Mouse (Mus musculus): ENCODE data around the gene Ipo13. TPM values are rescaled to one million over a fixed set of nuclear protein-coding genes. Genes with fewer than 3 reads are reported as not detected.

Gene Ipo13
- polyA plus RNA-seq (2015; fragmentation: Nextera tagmentation; extraction: Ambion mirVana) = 43.1 and 51.2 TPM in 2 replicates

DNA sequence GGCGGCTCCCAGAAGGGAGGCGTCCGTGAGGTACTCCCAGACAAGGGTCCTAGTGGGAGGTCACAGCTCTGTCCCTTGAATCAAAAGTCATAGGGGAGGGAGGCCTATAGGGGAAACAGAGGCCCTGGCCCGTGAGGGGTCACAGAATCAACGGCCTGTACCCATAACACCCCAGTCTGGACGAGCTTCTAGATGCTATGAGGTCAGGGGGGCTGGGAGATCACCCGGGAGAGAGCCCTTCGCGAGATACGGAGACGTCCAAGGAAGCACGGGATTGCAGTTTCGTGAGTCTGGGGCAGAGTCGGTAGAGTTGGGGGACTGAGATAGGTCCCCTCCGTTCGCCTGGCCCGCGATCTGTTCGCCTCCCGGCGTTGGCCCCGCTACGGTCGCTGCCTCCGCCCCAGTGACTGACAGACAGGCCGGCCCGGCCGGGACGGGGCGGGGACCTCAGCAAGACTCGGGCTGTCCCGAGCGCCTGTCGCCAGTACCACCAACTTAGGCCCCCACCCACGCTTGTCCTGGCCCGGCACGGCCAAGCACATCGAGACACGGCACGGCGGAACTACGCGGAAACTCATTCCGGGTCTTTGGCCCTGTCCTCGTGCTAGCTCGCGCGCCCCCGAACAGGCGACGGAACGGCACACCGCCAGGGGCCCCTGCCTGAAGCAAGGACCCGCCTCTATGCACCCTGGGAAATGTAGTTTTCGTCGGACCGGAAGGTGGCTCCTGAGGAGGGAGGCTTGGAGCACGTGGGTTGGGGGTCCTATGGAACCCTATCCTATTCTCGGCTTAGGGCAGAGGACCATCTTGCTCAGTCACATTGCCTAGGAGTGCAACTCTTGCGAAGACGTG is at the start of gene Ipo13:
Ipo13 (minus strand) TSS at position 409 of the 852 bp plus-strand sequence.

DNA sequence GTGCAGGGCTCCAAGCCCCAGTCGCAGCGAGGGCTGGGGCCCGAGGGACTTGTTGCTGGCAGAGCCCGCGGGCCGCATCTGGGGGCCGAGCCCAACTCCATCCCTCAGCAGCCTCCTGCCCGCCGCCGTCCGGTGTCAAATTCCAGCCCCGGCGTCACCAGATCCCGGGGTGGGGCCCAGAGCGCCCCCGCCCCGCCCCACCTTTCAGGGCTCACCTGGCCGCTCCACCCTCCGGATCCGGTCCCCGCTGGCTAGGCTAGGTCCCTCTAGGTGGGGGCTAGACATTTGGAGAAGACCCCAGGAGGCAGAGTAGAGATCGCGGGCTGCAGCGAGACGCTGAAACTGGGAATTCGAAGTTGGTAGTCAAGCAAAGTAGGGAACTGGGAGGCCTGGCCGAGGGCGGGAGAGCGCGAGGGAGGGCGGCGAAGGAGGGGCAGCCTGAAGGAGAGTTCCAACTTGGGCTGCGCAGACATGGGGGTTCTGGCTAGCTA is 14.6 kb upstream of the Ipo13 start, which contains the start of gene Artn:
Artn (minus strand) TSS at position 373 of the 491 bp plus-strand sequence.

GRCm38 (mm10) chr4:117891738-117892161 is 23.0 kb downstream of the Ipo13 start, which contains the start of gene Dph2:
Gene Dph2 (minus strand): TSS chr4:117892032.

GRCm38 (mm10) chr4:117887133-117887532 is 27.7 kb downstream of the Ipo13 start, which contains the start of gene Atp6v0b:
Gene Atp6v0b (minus strand): TSS chr4:117887333.

GRCm38 (mm10) chr4:117882701-117883691 is 31.8 kb downstream of the Ipo13 start, which contains the start of gene B4galt2:
Gene B4galt2 (minus strand): TSS chr4:117883487.

DNA sequence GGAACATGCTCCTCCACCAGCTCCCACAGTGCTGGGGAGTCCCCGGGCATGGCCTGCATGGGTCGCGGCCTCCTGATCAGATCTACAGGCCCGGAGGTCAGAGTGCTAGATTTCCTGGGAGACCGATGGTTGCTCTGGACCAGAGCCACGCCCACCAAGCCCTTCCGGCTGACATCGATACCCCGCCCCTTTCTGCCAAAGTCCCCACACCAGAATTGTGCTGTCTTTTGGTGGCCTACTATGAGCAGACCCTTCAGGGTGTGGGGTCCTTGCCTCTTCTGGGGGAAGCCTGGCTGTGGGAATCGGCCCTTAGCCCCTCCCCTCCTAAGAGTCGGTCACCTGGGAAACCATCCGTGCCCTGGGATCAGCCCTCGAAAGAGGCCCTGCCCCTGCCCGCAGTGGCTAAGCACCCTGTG is 42.3 kb downstream of the Ipo13 start, which contains the start of gene Ccdc24:
Ccdc24 (minus strand) TSS at position 87 of the 416 bp plus-strand sequence.

Other genes with a start within 250 kb of the Ipo13 start
- gene Dmap1, start 232.7 kb downstream of the Ipo13 start, polyA plus RNA-seq (2015; fragmentation: Nextera tagmentation; extraction: Ambion mirVana) = 67.5 and 74.0 TPM in 2 replicates
- not detected in 2 replicates for gene Gm12845, start 190.6 kb downstream of the Ipo13 start, polyA plus RNA-seq (2015; fragmentation: Nextera tagmentation; extraction: Ambion mirVana)
- not detected in 2 replicates for gene Klf17, start 149.4 kb downstream of the Ipo13 start, polyA plus RNA-seq (2015; fragmentation: Nextera tagmentation; extraction: Ambion mirVana)
- gene Slc6a9, start 80.5 kb downstream of the Ipo13 start, polyA plus RNA-seq (2015; fragmentation: Nextera tagmentation; extraction: Ambion mirVana) = 106 and 124 TPM in 2 replicates
- gene Ccdc24, start 42.4 kb downstream of the Ipo13 start, polyA plus RNA-seq (2015; fragmentation: Nextera tagmentation; extraction: Ambion mirVana) = 0.90 and 1.7 TPM in 2 replicates
- 80.3 and 87.4 TPM in 2 replicates for gene B4galt2, start 31.5 kb downstream of the Ipo13 start, polyA plus RNA-seq (2015; fragmentation: Nextera tagmentation; extraction: Ambion mirVana)
- gene Atp6v0b, start 27.7 kb downstream of the Ipo13 start, polyA plus RNA-seq (2015; fragmentation: Nextera tagmentation; extraction: Ambion mirVana) = 740 and 756 TPM in 2 replicates
- gene Dph2, start 23.0 kb downstream of the Ipo13 start, polyA plus RNA-seq (2015; fragmentation: Nextera tagmentation; extraction: Ambion mirVana) = 14.9 TPM in 2 replicates
- 1.5 and 1.6 TPM in 2 replicates for gene Artn, start 14.8 kb upstream of the Ipo13 start, polyA plus RNA-seq (2015; fragmentation: Nextera tagmentation; extraction: Ambion mirVana)
- gene St3gal3, start 219.9 kb upstream of the Ipo13 start, polyA plus RNA-seq (2015; fragmentation: Nextera tagmentation; extraction: Ambion mirVana) = 14.1 and 14.2 TPM in 2 replicates